8 mouse cellular contexts compared by ENCODE assay signal in genomic region chr6:113238442-113238841, GRCm38 (mm10). TPM values are rescaled to one million over a fixed set of nuclear protein-coding genes. Genes with fewer than 3 reads are reported as not detected.
A peak's percentile ranks its signal among the peaks of the same experiment; 100 is the strongest.
DNase-seq lines count a peak whose midpoint lies in the region; ATAC-seq lines count a peak whose summit lies in the region.

No protein-coding gene starts in this region.

- H3K36me3 ChIP-seq in heart, embryonic 12.5 days = peaks cover 26% of the 10 kb centered on the region
- peaks cover 28% of the 10 kb centered on the region for H3K36me3 ChIP-seq in liver, embryonic 15.5 days (replicated peaks)
- peaks cover 6% of the 10 kb centered on the region for H3K36me3 ChIP-seq in neural tube, embryonic 14.5 days (ENCODE audit: control insufficient read depth, insufficient read depth, low read length)

- H3K27me3 ChIP-seq in heart, embryonic 12.5 days (replicated peaks) = no peaks in the 10 kb centered on the region
- H3K27me3 ChIP-seq in liver, embryonic 15.5 days = no peaks in the 10 kb centered on the region
- no peaks in the 10 kb centered on the region for H3K27me3 ChIP-seq in neural tube, embryonic 14.5 days (ENCODE audit: control insufficient read depth, insufficient read depth, low read length)

- peak overlapping the region; percentile 99 for H3K4me3 ChIP-seq in heart, embryonic 12.5 days
- H3K4me3 ChIP-seq in liver, embryonic 15.5 days (replicated peaks) = peak overlapping the region; percentile 87
- peak overlapping the region; percentile 93 for H3K4me3 ChIP-seq in neural tube, embryonic 14.5 days (ENCODE audit: low read depth, low read length)

- peaks cover 17% of the 10 kb centered on the region for H3K4me1 ChIP-seq in heart, embryonic 12.5 days (replicated peaks)
- peaks cover 29% of the 10 kb centered on the region for H3K4me1 ChIP-seq in liver, embryonic 15.5 days (replicated peaks)
- peaks cover 6% of the 10 kb centered on the region for H3K4me1 ChIP-seq in neural tube, embryonic 14.5 days (ENCODE audit: control insufficient read depth, insufficient read depth, low read length)

- H3K9ac ChIP-seq in heart, embryonic 12.5 days = peak overlapping the region; percentile 91
- H3K9ac ChIP-seq in liver, embryonic 15.5 days = peak overlapping the region; percentile 92
- peak overlapping the region; percentile 68; the same call in 1 of the 2 replicates for H3K9ac ChIP-seq in neural tube, embryonic 14.5 days (replicated peaks; ENCODE audit: low read depth, low read length)

- no peak for ATAC-seq in heart, embryonic 12.5 days (ENCODE audit: insufficient number of reproducible peaks, low FRiP score)
- no peak for ATAC-seq in liver, embryonic 15.5 days (ENCODE audit: insufficient read depth)
- 0 out of 2 replicates have a peak, but pooled peaks have one; percentile 1 for ATAC-seq in neural tube, embryonic 14.5 days (ENCODE audit: low read depth)
- no peak for ATAC-seq in cerebellum, adult (ENCODE audit: insufficient number of reproducible peaks, low FRiP score, low TSS enrichment)

- H3K9me3 ChIP-seq in heart, embryonic 12.5 days (replicated peaks) = no peaks in the 10 kb centered on the region
- H3K9me3 ChIP-seq in liver, embryonic 15.5 days (replicated peaks) = no peaks in the 10 kb centered on the region
- no peaks in the 10 kb centered on the region for H3K9me3 ChIP-seq in neural tube, embryonic 14.5 days (ENCODE audit: control insufficient read depth, low read length)

- 17% methylated on average over 6 of the region's 6 CpGs for WGBS in heart, embryonic 12.5 days
- WGBS in liver, embryonic 15.5 days (ENCODE audit: insufficient replicate concordance) = 12% methylated on average over 6 of the region's 6 CpGs
- WGBS in neural tube, embryonic 14.5 days = 41% methylated on average over 6 of the region's 6 CpGs

- H3K27ac ChIP-seq in heart, embryonic 12.5 days (ENCODE audit: poor library complexity, severe bottlenecking) = no peak overlapping the region
- peak overlapping the region; percentile 85 for H3K27ac ChIP-seq in liver, embryonic 15.5 days (replicated peaks)
- no peak overlapping the region for H3K27ac ChIP-seq in neural tube, embryonic 14.5 days (ENCODE audit: low read depth, low read length)

- H3K4me2 ChIP-seq in heart, embryonic 12.5 days = peak overlapping the region; percentile 91
- peak overlapping the region; percentile 81 for H3K4me2 ChIP-seq in liver, embryonic 15.5 days
- peak overlapping the region; percentile 93 for H3K4me2 ChIP-seq in neural tube, embryonic 14.5 days (ENCODE audit: low read depth, low read length)

- peak; percentile 11 for DNase-seq in kidney, adult 9 months
- no peak for DNase-seq in kidney, adult 8-10 months
- peak; percentile 22 for DNase-seq in Muller cell, postnatal 12 days (ENCODE audit: inconsistent ontology term)
- DNase-seq in left cerebral cortex, adult 8-10 months (ENCODE audit: low spot score in 2 of 2) = no peak

RNA-seq across cellular contexts. Expression of gene Mtmr14, which starts 0.8 kb away (rescaled TPM):
- 25.1 and 27.7 TPM in 2 replicates for polyA plus RNA-seq in heart, embryonic 12.5 days (2016; fragmentation: Nextera tagmentation; extraction: Ambion mirVana)
- 19.3 and 21.7 TPM in 2 replicates for polyA plus RNA-seq in liver, embryonic 15.5 days (2015; fragmentation: Nextera tagmentation; extraction: Ambion mirVana)
- polyA plus RNA-seq in neural tube, embryonic 14.5 days (2014; fragmentation: Nextera tagmentation; extraction: Ambion mirVana) = 30.6 and 38.3 TPM in 2 replicates
- 10 to 100 TPM; 14.5 to 22.9 (median 16.4) TPM for total RNA-seq in left cerebral cortex, adult 8-10 months (2022)

RNA-seq across cellular contexts. Expression of gene Lhfpl4, which starts 43.3 kb away (rescaled TPM):
- polyA plus RNA-seq in heart, embryonic 12.5 days (2016; fragmentation: Nextera tagmentation; extraction: Ambion mirVana) = 0.37 TPM in 2 replicates
- 0.22 and 0.23 TPM in 2 replicates for polyA plus RNA-seq in liver, embryonic 15.5 days (2015; fragmentation: Nextera tagmentation; extraction: Ambion mirVana)
- 21.5 and 21.9 TPM in 2 replicates for polyA plus RNA-seq in neural tube, embryonic 14.5 days (2014; fragmentation: Nextera tagmentation; extraction: Ambion mirVana)
- 10 to 100 TPM; 80.5 to 86.0 (median 81.1) TPM for total RNA-seq in left cerebral cortex, adult 8-10 months (2022)

RNA-seq across cellular contexts. Expression of gene Cpne9, which starts 43.7 kb away (rescaled TPM):
- polyA plus RNA-seq in heart, embryonic 12.5 days (2016; fragmentation: Nextera tagmentation; extraction: Ambion mirVana) = 0.08 and 0.14 TPM in 2 replicates
- polyA plus RNA-seq in liver, embryonic 15.5 days (2015; fragmentation: Nextera tagmentation; extraction: Ambion mirVana) = not detected in 2 replicates
- 1.1 and 2.6 TPM in 2 replicates for polyA plus RNA-seq in neural tube, embryonic 14.5 days (2014; fragmentation: Nextera tagmentation; extraction: Ambion mirVana)
- 10 to 100 TPM; 66.7 to 78.5 (median 72.0) TPM for total RNA-seq in left cerebral cortex, adult 8-10 months (2022)

Comparison
In these comparisons a context has a peak if more than half of its experiments do, and no peak if none do; other contexts are left out.
1. DNase-seq: peak in kidney, adult 9 months (single experiment) and Muller cell, postnatal 12 days (single experiment); none in kidney, adult 8-10 months (0 of 2) and left cerebral cortex, adult 8-10 months (0 of 2).
2. RNA of gene Lhfpl4, which starts 43.3 kb away (polyA plus RNA-seq): 21.5 to 21.9 TPM in neural tube, embryonic 14.5 days; 0.37 TPM in heart, embryonic 12.5 days and 0.22 to 0.23 TPM in liver, embryonic 15.5 days; every median in the first group is over 10 times any median in the second.
3. Peak in every context shown above with its lines, with median percentiles within 50 percentile points of each other: H3K4me2 ChIP-seq, H3K4me3 ChIP-seq and H3K9ac ChIP-seq.